Mouse (Mus musculus): ENCODE measurements around the gene Lcmt2. TPM values are rescaled to one million over a fixed set of nuclear protein-coding genes. Genes with fewer than 3 reads are reported as not detected.

The Lcmt2 gene
- 5.1 to 10.4 TPM (median 6.0 TPM) in 3 replicates for total RNA-seq (2017)

GRCm38 (mm10) chr2:121140018-121140882 lies at the start of gene Lcmt2, which contains the start of gene Adal:
TSS of gene Lcmt2 (minus strand) at chr2:121140653.
TSS of gene Adal (plus strand) at chr2:121140428.
- ATAC-seq (replicated peaks; ENCODE audit: insufficient number of reproducible peaks, low FRiP score, low TSS enrichment, poor library complexity, severe bottlenecking), result peak; percentile 81

- no peak for ATAC-seq (replicated peaks; ENCODE audit: insufficient number of reproducible peaks, low FRiP score, low TSS enrichment, poor library complexity, severe bottlenecking)
Observed at GRCm38 (mm10) chr2:121188530-121188929, 48.1 kb upstream of the Lcmt2 start.

GRCm38 (mm10) chr2:121184142-121184541 lies 43.7 kb upstream of the Lcmt2 start:
- ATAC-seq (replicated peaks; ENCODE audit: insufficient number of reproducible peaks, low FRiP score, low TSS enrichment, poor library complexity, severe bottlenecking), result no peak

GRCm38 (mm10) chr2:121183431-121183830 lies 43.0 kb upstream of the Lcmt2 start:
- ATAC-seq (replicated peaks; ENCODE audit: insufficient number of reproducible peaks, low FRiP score, low TSS enrichment, poor library complexity, severe bottlenecking), result no peak

GRCm38 (mm10) chr2:121178828-121179479 lies 38.5 kb upstream of the Lcmt2 start:
- ATAC-seq (replicated peaks; ENCODE audit: insufficient number of reproducible peaks, low FRiP score, low TSS enrichment, poor library complexity, severe bottlenecking), result no peak

- ATAC-seq (replicated peaks; ENCODE audit: insufficient number of reproducible peaks, low FRiP score, low TSS enrichment, poor library complexity, severe bottlenecking), result peak; percentile 84
Observed at GRCm38 (mm10) chr2:121170980-121171742, 30.7 kb upstream of the Lcmt2 start, which contains the start of gene Zscan29. TSS of gene Zscan29 (minus strand) at chr2:121171125.

GRCm38 (mm10) chr2:121170481-121170971 lies 30.1 kb upstream of the Lcmt2 start, which contains the start of gene Tubgcp4:
TSS of gene Tubgcp4 (plus strand) at chr2:121170654.
- peak; percentile 8; the same call in 1 of the 2 replicates for ATAC-seq (replicated peaks; ENCODE audit: insufficient number of reproducible peaks, low FRiP score, low TSS enrichment, poor library complexity, severe bottlenecking)

GRCm38 (mm10) chr2:121169902-121170301 lies 29.4 kb upstream of the Lcmt2 start:
- peak; percentile 48; the same call in 1 of the 2 replicates for ATAC-seq (replicated peaks; ENCODE audit: insufficient number of reproducible peaks, low FRiP score, low TSS enrichment, poor library complexity, severe bottlenecking)

GRCm38 (mm10) chr2:121169173-121169572 lies 28.7 kb upstream of the Lcmt2 start:
- no peak for ATAC-seq (replicated peaks; ENCODE audit: insufficient number of reproducible peaks, low FRiP score, low TSS enrichment, poor library complexity, severe bottlenecking)

- no peak for ATAC-seq (replicated peaks; ENCODE audit: insufficient number of reproducible peaks, low FRiP score, low TSS enrichment, poor library complexity, severe bottlenecking)
Observed at GRCm38 (mm10) chr2:121153100-121153499, 12.6 kb upstream of the Lcmt2 start.

- no peak for ATAC-seq (replicated peaks; ENCODE audit: insufficient number of reproducible peaks, low FRiP score, low TSS enrichment, poor library complexity, severe bottlenecking)
Observed at GRCm38 (mm10) chr2:121149679-121150078, 9.2 kb upstream of the Lcmt2 start.

GRCm38 (mm10) chr2:121142415-121142814 lies 2.0 kb upstream of the Lcmt2 start:
- no peak for ATAC-seq (replicated peaks; ENCODE audit: insufficient number of reproducible peaks, low FRiP score, low TSS enrichment, poor library complexity, severe bottlenecking)

- no peak for ATAC-seq (replicated peaks; ENCODE audit: insufficient number of reproducible peaks, low FRiP score, low TSS enrichment, poor library complexity, severe bottlenecking)
Observed at GRCm38 (mm10) chr2:121141216-121142035, 973 bp upstream of the Lcmt2 start.

- peak; percentile 32 for ATAC-seq (replicated peaks; ENCODE audit: insufficient number of reproducible peaks, low FRiP score, low TSS enrichment, poor library complexity, severe bottlenecking)
Observed at GRCm38 (mm10) chr2:121139266-121140017, 1.0 kb downstream of the Lcmt2 start.

- ATAC-seq (replicated peaks; ENCODE audit: insufficient number of reproducible peaks, low FRiP score, low TSS enrichment, poor library complexity, severe bottlenecking), result no peak
Observed at GRCm38 (mm10) chr2:121137371-121137770, 3.1 kb downstream of the Lcmt2 start.

GRCm38 (mm10) chr2:121132822-121133221 lies 7.6 kb downstream of the Lcmt2 start:
- no peak for ATAC-seq (replicated peaks; ENCODE audit: insufficient number of reproducible peaks, low FRiP score, low TSS enrichment, poor library complexity, severe bottlenecking)

- no peak for ATAC-seq (replicated peaks; ENCODE audit: insufficient number of reproducible peaks, low FRiP score, low TSS enrichment, poor library complexity, severe bottlenecking)
Observed at GRCm38 (mm10) chr2:121128865-121129620, 11.4 kb downstream of the Lcmt2 start.

Measured in monocyte, adult 5-6 weeks (primary cell).